In genomic region chr6:18511886-18512285, GRCm38 (mm10) we compare ENCODE assay signal across 19 mouse cellular contexts. TPM values are rescaled to one million over a fixed set of nuclear protein-coding genes. Genes with fewer than 3 reads are reported as not detected.
A peak's percentile ranks its signal among the peaks of the same experiment; 100 is the strongest.
DNase-seq lines count a peak whose midpoint lies in the region; ATAC-seq and TF ChIP-seq lines count a peak whose summit lies in the region.
"Had no signal": no experiment of that assay in that cellular context is flagged by ENCODE, and none has a peak within 500 bp of the region (broad histone marks: within the 10 kb centered on the region; RNA-seq: fewer than 3 reads in every experiment).

No protein-coding gene starts in this region.

- TF ChIP-seq CTCF in kidney, postnatal 0 days (IDR thresholded peaks at IDR 0.05; ENCODE audit: low read depth) = no peak

- H3K36me3 ChIP-seq in forebrain, embryonic 13.5 days (ENCODE audit: poor library complexity, severe bottlenecking) = no peaks in the 10 kb centered on the region; the same call in 1 of the 2 replicates
- no peaks in the 10 kb centered on the region for H3K36me3 ChIP-seq in forebrain, embryonic 11.5 days (ENCODE audit: control insufficient read depth, insufficient read depth, low read length)
- H3K36me3 ChIP-seq in kidney, postnatal 0 days (ENCODE audit: insufficient read depth, low read length) = no peaks in the 10 kb centered on the region
- H3K36me3 ChIP-seq in midbrain, embryonic 16.5 days (ENCODE audit: control insufficient read depth, insufficient read depth, low read length) = no peaks in the 10 kb centered on the region
- H3K36me3 ChIP-seq: embryonic facial prominence, embryonic 12.5 days; kidney, embryonic 15.5 days; limb, embryonic 15.5 days had no signal

- H3K9ac ChIP-seq in forebrain, embryonic 13.5 days = no peak overlapping the region
- H3K9ac ChIP-seq in forebrain, embryonic 11.5 days (ENCODE audit: low read length) = no peak overlapping the region
- H3K9ac ChIP-seq in kidney, postnatal 0 days (ENCODE audit: low read depth, low read length) = no peak overlapping the region
- H3K9ac ChIP-seq in midbrain, embryonic 16.5 days (ENCODE audit: low read depth, low read length) = peak overlapping the region; percentile 26; the same call in 1 of the 2 replicates
- H3K9ac ChIP-seq: embryonic facial prominence, embryonic 12.5 days; kidney, embryonic 15.5 days; limb, embryonic 15.5 days had no signal

- H3K9me3 ChIP-seq in forebrain, embryonic 13.5 days (replicated peaks) = no peaks in the 10 kb centered on the region
- no peaks in the 10 kb centered on the region for H3K9me3 ChIP-seq in forebrain, embryonic 11.5 days (ENCODE audit: control insufficient read depth, low read length)
- no peaks in the 10 kb centered on the region for H3K9me3 ChIP-seq in kidney, postnatal 0 days (replicated peaks; ENCODE audit: low read length)
- H3K9me3 ChIP-seq in midbrain, embryonic 16.5 days (replicated peaks; ENCODE audit: control insufficient read depth, low read length, poor library complexity, severe bottlenecking) = no peaks in the 10 kb centered on the region
- H3K9me3 ChIP-seq: embryonic facial prominence, embryonic 12.5 days; kidney, embryonic 15.5 days; limb, embryonic 15.5 days; megakaryocyte, embryonic 14.5 days had no signal

- DNase-seq in forebrain, embryonic 11.5 days (ENCODE audit: low spot score) = no peak
- peak; percentile 27 for DNase-seq in kidney, postnatal 0 days (ENCODE audit: low spot score)
- no peak for DNase-seq in kidney, postnatal 10 days
- DNase-seq in brain, adult 2 months (ENCODE audit: low read depth, low spot score) = peak; percentile 73
- no peak for DNase-seq in embryo, embryonic 10 days (ENCODE audit: low spot score)
- no peak for DNase-seq in B cell, adult 2 months
- DNase-seq: heart, postnatal 14 days; lung, postnatal 14 days; right cerebral cortex, postnatal 14 days; thymus, postnatal 14 days had no signal

- H3K4me2 ChIP-seq in forebrain, embryonic 13.5 days = peak overlapping the region; percentile 33
- no peak overlapping the region for H3K4me2 ChIP-seq in forebrain, embryonic 11.5 days (ENCODE audit: low read depth, low read length, severe bottlenecking)
- H3K4me2 ChIP-seq in kidney, postnatal 0 days (ENCODE audit: low read length) = no peak overlapping the region
- H3K4me2 ChIP-seq in midbrain, embryonic 16.5 days (ENCODE audit: low read length) = peak overlapping the region; percentile 41
- H3K4me2 ChIP-seq: embryonic facial prominence, embryonic 12.5 days; heart, embryonic 11.5 days; kidney, embryonic 15.5 days; limb, embryonic 15.5 days had no signal

- no peak for ATAC-seq in forebrain, embryonic 13.5 days
- no peak for ATAC-seq in forebrain, embryonic 11.5 days (replicated peaks; ENCODE audit: low FRiP score)
- no peak for ATAC-seq in kidney, postnatal 0 days (replicated peaks; ENCODE audit: low FRiP score, low read depth)
- no peak for ATAC-seq in midbrain, embryonic 16.5 days
- ATAC-seq: intestine, embryonic 16.5 days had no signal

- H3K27ac ChIP-seq in forebrain, embryonic 13.5 days = no peak overlapping the region
- H3K27ac ChIP-seq in forebrain, embryonic 11.5 days (ENCODE audit: low read depth, low read length) = no peak overlapping the region
- H3K27ac ChIP-seq in kidney, postnatal 0 days = no peak overlapping the region
- no peak overlapping the region for H3K27ac ChIP-seq in midbrain, embryonic 16.5 days (ENCODE audit: low read length)
- H3K27ac ChIP-seq: embryonic facial prominence, embryonic 12.5 days; kidney, embryonic 15.5 days; limb, embryonic 15.5 days had no signal

- no peaks in the 10 kb centered on the region for H3K27me3 ChIP-seq in forebrain, embryonic 13.5 days
- H3K27me3 ChIP-seq in forebrain, embryonic 11.5 days (ENCODE audit: control insufficient read depth, insufficient read depth, low read length) = no peaks in the 10 kb centered on the region
- no peaks in the 10 kb centered on the region for H3K27me3 ChIP-seq in kidney, postnatal 0 days (ENCODE audit: insufficient read depth, low read length)
- no peaks in the 10 kb centered on the region; the same call in 1 of the 2 replicates for H3K27me3 ChIP-seq in midbrain, embryonic 16.5 days (ENCODE audit: control insufficient read depth, insufficient read depth, low read depth, low read length)
- H3K27me3 ChIP-seq: limb, embryonic 15.5 days had no signal

- 0 out of 2 replicates have a peak overlapping the region, but pooled peaks have one; percentile 2 for H3K4me3 ChIP-seq in forebrain, embryonic 13.5 days
- no peak overlapping the region for H3K4me3 ChIP-seq in forebrain, embryonic 11.5 days (ENCODE audit: low read depth, low read length)
- no peak overlapping the region for H3K4me3 ChIP-seq in kidney, postnatal 0 days (replicated peaks; ENCODE audit: low read depth, low read length)
- H3K4me3 ChIP-seq in midbrain, embryonic 16.5 days (ENCODE audit: low read depth, low read length) = peak overlapping the region; percentile 25
- H3K4me3 ChIP-seq: embryonic facial prominence, embryonic 12.5 days; kidney, embryonic 15.5 days; limb, embryonic 15.5 days; megakaryocyte, embryonic 14.5 days; myocyte had no signal

- H3K4me1 ChIP-seq in forebrain, embryonic 13.5 days = peaks cover 15% of the 10 kb centered on the region
- H3K4me1 ChIP-seq in forebrain, embryonic 11.5 days (replicated peaks; ENCODE audit: control insufficient read depth, insufficient read depth, low read length) = peaks cover 5% of the 10 kb centered on the region; the same call in 1 of the 2 replicates
- no peaks in the 10 kb centered on the region; the same call in 1 of the 2 replicates for H3K4me1 ChIP-seq in kidney, postnatal 0 days (replicated peaks; ENCODE audit: insufficient read depth, low read length)
- H3K4me1 ChIP-seq in midbrain, embryonic 16.5 days (ENCODE audit: control insufficient read depth, insufficient read depth, low read length) = peaks cover 19% of the 10 kb centered on the region

- whole genome bisulfite sequencing in forebrain, embryonic 13.5 days = 72% methylated on average over 6 of the region's 6 CpGs
- 86% methylated on average over 6 of the region's 6 CpGs for WGBS in forebrain, embryonic 11.5 days
- 54% methylated on average over 6 of the region's 6 CpGs for WGBS in kidney, postnatal 0 days
- WGBS in midbrain, embryonic 16.5 days = 59% methylated on average over 6 of the region's 6 CpGs

RNA-seq across cellular contexts. Expression of gene Cttnbp2, which starts 2.8 kb away (rescaled TPM):
- polyA plus RNA-seq in forebrain, embryonic 13.5 days (2015; fragmentation: Nextera tagmentation; extraction: Ambion mirVana) = 50.4 and 59.1 TPM in 2 replicates
- 15.7 and 21.7 TPM in 2 replicates for polyA plus RNA-seq in forebrain, embryonic 11.5 days (2014; fragmentation: Nextera tagmentation; extraction: Ambion mirVana)
- 14.3 and 16.1 TPM in 2 replicates for polyA plus RNA-seq in kidney, postnatal 0 days (2015; fragmentation: Nextera tagmentation; extraction: Ambion mirVana)
- 57.3 and 58.7 TPM in 2 replicates for polyA plus RNA-seq in midbrain, embryonic 16.5 days (2015; fragmentation: Nextera tagmentation; extraction: Ambion mirVana)
- polyA plus RNA-seq: myocyte had no signal

Comparison
In these comparisons a context has a peak if more than half of its experiments do, and no peak if none do; other contexts are left out.
1. H3K4me2 ChIP-seq: peak in forebrain, embryonic 13.5 days (single experiment) and midbrain, embryonic 16.5 days (single experiment); none in forebrain, embryonic 11.5 days (single experiment) and kidney, postnatal 0 days (single experiment).
2. H3K4me3 ChIP-seq: peak in forebrain, embryonic 13.5 days (single experiment) and midbrain, embryonic 16.5 days (single experiment); none in forebrain, embryonic 11.5 days (single experiment) and kidney, postnatal 0 days (single experiment).
3. DNase-seq: peak in kidney, postnatal 0 days (single experiment) and brain, adult 2 months (single experiment); none in forebrain, embryonic 11.5 days (single experiment), kidney, postnatal 10 days (single experiment), embryo, embryonic 10 days (single experiment) and B cell, adult 2 months (0 of 2).